Mouse (Mus musculus): ENCODE results near the gene Mmp25.

The Mmp25 gene

DNA sequence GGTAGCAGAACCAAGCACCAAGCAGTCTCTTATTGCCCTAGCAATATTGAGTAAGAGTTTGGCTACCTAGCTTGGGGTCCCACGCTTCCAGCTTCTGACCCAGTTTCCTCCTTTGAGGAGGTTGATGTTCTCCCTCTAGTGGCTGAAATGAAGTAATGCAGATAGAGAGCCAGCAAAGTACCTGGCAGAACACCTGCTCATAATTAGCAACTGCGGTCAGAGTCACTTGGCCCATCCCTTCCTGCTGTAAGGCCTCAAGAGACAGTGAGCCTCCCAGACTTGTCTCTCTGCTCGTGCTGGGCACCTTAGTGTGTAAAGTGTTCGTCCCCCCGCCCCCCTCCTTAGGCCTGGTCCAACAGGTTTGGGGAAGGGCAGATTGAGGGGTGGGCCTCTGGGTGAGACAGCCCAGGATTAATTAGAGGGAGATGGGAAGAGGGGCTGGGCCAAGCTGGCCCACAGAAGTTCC is 19.5 kb upstream of the Mmp25 start:
- no peak for DNase-seq (ENCODE audit: low read depth)

DNA sequence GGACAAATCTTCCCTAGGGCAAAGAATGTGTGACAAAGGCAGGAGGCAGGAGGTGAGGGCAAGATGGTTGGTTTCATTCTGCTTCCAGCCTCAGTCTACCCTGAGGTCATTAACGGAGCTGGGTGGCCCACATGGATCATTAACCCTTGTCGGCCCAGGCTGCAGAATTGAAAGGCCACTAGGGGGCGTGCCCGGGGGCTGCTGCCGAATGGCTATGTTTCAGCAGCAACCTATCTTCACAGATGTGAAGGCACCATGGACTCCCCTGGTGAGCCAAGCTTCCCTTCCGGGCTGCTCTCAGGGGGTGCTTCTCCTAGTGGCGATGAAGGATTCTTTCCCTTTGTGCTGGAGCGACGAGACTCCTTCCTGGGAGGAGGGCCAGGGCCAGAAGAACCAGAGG is 16.4 kb upstream of the Mmp25 start:
- DNase-seq (ENCODE audit: low read depth): no peak

DNA sequence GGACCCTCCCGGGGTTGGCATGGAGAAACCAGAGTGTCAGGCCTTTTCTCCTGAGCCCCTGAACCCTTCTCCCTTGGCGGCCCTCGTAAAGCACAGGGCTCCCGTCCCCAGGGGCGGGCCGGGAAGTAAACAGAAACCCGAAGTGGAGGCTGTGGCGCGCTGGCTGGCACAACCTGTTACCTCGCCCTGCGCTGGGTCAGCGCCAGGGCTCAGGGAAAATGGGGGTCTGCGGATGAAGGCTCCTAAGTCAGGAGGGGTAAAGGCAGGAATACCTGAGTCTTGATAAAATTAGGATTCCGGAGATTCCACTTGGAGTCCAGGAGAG is 15.8 kb upstream of the Mmp25 start:
- DNase-seq (ENCODE audit: low read depth): no peak

DNA sequence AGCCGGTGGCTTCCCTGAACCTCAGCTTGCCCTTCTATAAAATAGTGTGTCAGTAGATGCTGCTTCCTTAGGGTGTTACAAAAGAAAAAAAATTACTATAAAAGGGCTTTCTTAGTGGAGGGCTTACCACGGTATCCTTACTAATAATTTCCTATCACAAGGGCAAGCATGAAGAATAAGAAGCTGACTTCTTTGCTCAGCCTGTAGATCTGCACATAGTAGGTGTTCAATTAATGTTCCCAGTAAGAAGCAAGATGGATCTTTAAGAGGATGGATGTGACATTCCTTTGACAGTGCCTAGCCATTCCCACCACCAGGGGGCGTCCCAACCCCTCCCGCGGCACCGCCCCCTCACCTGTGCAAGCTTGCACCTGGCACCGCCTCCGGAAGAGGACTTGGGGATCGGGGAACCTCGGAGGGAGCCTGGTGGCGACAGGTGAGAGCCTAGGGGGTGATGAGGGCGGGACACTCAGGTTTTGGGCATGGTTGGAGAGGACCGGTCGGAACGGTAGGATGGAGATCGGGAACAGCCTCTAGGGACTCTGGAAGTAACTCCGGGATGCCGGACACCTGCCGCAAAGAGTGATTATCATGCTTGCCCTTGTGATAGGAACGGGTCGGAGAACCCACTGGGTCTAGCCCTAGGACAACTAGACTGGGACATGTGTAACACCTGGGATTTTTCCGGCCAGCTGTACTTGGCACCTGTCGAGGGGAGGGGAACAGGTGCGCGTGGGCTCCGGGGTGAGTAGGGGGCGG is 15.2 kb upstream of the Mmp25 start, which contains the start of gene Bicdl2:
Gene Bicdl2, plus strand, starts transcription at position 390 of the 759 bp plus-strand sequence.
- no peak for DNase-seq (ENCODE audit: low read depth)

DNA sequence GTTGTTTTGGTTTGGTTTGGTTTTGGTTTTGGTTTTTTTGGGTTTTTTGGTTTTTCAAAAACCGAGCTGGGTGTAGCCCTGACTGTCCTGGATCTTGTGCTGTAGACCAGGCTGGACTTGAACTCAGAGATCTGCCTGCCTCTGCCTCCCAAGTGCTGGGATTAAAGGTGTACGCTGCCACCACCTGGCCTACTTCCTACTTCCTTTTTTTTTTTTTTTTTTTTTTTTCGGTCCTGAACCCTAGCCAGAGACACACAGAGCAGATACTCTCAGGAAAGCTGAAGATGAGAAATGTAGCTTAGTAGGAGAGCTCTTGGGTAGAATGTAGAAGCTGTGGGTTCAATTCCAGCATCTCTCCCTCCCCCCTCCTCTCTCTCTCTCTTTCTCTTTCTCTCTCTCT is 13.4 kb upstream of the Mmp25 start:
- DNase-seq (ENCODE audit: low read depth): no peak

DNA sequence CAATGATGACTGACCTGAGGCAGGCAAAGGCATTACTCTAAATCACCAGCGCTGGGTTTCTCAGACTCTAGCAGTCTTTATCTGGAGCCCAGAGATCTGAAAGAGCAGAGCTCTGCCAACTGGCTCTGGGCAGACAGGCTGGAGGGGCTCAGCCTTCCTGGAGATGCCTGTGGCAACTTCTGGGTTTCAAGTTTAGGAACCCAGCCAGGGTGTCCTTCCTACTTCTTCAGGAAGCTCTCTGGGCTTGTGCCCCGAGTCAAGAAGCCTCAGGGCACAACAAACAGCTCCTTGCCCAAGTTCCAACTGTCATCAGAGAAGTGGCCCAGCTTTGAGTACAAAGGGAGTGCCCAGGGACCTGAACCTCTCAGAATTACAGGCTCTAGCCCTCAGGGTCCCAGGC is 9.3 kb upstream of the Mmp25 start:
- DNase-seq (ENCODE audit: low read depth): no peak

DNA sequence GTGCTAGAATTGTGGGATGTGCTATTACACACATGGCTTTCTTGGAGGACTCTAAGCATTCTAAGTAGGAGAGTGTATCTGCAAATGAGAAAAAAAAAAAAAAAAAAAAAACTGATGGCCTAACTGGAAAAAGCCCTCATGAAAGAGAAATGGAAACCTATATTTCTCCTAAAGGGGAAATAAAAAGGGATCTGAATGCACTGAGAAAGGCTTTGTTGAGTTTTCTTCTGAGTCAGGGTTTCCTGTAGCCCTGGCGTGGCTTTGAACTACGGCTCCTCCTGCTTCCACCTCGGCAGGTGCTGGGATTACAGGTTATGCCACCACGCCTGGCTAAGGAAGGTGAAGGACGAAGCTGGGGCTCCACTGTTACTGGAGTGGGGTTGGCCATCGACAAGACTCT is 8.9 kb upstream of the Mmp25 start:
- DNase-seq (ENCODE audit: low read depth): no peak

DNA sequence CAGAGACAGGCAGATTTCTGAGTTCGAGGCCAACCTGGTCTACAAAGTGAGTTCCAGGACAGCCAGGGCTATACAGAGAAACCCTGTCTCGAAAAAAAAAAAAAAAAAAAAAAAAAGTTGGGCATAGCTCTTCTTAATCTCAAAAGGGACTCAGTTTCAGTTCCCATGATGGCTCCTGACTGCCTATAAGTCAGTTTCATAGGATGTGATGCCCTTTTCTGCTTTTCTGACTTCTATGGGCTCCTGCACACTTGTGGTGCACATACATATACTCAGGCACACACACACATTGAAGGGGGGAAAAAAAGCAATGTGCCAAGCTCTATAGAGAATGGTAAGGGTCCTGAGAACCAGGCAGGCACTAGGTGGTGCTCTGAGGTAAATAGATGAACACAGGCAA is 8.2 kb upstream of the Mmp25 start:
- DNase-seq (ENCODE audit: low read depth): no peak

DNA sequence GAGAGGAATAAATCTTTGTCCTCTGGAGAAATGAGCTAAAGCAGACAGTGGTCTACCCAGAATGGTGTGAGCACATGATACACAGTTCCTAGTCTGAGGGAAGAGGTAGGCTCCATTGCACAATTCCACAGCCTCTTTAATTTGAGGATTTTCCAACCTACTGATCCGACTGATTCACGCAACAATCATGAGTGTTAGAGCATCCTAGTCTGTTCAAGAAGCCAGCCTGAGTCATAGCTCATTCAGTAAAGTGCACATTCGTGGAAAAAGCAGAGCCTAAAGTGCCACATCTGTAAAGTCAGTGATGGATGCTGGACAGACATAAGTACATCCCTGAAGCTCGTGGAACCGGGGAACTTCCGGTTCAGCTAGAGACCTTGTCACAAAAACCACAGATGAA is 6.3 kb upstream of the Mmp25 start:
- no peak for DNase-seq (ENCODE audit: low read depth)

DNA sequence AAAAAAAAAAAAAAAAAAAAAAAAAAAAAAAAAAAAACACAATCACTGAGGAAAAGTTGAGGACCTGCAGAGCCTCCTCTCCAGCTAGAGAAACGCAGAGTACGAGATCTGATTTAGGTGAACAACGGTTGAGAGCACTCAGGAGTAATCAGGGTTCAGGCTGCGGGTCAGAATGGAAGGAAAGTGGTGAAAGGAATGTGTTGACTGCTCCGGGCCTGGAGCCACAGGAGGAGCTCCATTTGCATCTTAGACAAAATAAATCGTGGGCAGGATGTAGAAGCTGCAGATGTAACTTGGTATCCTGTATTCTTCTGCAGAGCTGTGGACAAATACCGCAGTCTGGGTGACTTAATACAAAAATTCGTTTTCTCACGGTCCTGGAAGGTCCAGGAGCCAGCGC is 817 bp upstream of the Mmp25 start:
- DNase-seq (ENCODE audit: low read depth): no peak

DNA sequence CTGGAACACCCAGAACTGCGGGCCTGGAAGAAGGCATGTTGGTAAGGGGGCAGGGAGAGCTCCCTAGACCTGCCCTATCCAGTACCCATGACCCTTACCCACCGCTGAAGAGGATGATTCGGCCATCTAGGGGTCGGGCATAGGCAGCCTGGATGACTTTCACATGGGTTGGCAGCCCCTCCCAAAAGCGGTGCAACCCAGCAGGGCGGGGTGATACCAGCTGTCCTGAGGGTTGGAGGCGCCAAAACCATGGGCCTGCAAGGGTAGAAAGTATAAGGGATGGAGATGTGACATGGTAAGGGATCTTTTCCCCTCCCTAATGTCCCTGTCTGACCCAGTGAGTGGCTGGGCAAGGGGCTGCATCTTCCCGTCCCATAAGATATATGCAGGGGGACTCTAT is 13.8 kb downstream of the Mmp25 start:
- DNase-seq (ENCODE audit: low read depth): no peak

DNA sequence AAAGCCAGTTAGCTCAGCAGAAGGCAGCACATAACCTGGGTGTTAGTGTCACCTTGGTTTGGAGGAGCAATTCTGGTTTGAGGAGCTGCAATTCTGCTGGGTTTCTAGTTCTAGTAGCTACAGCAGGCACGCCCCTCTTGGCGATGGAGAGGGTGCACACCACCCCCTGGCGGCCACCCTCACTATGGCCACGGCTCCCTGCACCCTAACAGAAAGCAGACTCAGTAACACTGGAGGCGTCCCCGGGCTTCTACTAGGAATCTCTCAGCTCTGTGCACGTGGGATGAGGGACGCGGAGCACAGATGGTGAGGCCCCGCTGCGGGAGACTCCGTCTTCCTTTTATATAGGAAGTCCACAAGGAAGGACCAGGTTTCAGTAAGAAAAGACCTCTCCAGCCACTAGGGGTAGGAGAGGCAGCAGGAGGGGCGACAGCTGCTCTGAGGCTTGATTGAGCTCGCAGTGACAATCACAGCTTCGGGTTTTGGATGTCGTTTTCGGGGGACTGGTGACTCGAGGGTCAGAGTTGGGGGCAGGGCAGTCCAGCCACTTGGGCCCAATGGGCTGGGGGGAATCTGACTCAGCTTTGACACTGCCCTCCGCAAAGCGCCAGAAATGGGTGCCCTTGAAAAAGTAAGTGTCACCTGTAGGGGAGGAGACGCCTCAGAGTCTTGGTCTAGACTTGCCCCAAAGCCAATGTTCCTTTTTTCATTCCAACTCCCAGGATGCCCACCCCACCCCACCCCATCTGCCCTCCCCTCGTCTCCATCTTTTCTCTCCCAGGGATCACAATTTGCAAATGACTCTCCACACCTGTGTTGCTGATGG is 14.7 kb downstream of the Mmp25 start:
- peak; percentile 40 for DNase-seq (ENCODE audit: low read depth)

DNA sequence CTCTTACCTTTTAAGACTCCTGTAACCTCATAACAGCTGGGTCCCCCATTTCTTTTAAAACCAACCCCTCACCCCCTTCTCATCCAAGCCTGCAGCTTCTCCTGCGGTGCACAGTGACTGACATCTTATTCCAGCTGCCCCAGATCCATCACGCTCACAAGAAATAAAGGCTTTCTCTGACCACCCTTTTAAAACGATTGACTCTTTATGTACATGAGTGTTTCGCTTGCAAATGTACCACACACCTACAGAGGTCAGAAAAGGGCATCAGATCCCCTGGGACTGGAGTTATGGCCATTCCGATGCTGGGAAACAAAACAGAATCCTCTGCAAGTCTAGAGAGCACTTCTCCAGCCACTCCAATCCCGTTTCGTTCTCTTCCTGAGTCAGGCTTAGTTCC is 17.3 kb downstream of the Mmp25 start:
- DNase-seq (ENCODE audit: low read depth): no peak

DNA sequence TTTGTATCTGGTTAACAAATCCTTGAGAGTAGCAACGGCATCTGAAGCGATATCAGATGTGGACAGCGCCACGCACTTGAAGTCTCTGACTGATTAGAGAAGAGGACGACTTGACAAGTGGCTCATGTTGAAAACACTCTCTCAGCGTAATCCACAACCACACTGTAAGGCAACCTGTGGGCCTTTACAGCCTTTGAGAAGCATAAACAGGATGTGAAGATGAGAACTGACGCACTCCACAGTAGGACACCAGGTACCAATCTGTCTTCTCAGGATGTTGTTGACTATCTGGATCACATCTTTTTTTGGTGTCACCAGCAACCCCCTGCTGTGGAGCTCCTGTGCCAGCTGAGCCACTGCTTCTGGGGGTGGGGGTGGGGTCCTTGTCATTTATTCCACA is 24.7 kb downstream of the Mmp25 start:
- no peak for DNase-seq (ENCODE audit: low read depth)

DNA sequence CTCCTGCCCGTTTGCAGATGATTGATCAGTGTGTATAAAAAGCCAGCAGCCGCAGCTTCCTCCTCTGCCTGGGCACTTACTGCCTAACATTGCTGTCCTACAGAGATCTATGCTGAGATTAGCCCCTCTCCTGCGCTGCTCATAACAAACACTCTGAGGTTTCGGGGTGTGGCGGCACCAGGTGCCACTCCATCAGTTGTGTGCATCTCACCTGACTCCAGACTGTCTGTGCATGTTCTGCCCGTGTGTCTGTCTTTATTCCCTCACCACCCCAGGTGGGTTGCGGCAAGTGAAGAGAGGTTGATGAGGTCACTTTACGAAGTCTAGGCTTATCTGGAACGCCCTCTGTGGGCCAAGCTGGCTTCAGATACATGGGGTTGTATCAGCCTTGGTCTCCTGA is 28.0 kb downstream of the Mmp25 start:
- no peak for DNase-seq (ENCODE audit: low read depth)

DNA sequence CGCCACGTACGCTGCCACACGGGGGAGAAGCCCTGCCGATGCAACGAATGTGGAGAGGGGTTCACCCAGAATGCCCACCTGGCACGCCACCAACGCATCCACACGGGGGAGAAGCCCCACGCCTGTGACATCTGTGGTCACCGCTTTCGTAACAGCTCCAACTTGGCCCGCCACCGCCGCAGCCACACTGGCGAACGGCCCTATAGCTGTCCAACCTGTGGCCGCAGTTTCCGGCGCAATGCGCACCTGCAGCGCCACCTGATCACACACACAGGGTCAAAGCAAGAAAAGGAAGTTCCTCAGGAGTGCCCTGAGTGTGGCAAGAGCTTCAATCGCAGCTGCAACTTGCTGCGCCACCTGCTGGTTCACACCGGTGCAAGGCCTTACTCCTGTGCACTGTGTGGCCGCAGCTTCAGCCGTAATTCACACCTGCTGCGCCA is 34.7 kb downstream of the Mmp25 start:
- DNase-seq (ENCODE audit: low read depth): no peak

DNA sequence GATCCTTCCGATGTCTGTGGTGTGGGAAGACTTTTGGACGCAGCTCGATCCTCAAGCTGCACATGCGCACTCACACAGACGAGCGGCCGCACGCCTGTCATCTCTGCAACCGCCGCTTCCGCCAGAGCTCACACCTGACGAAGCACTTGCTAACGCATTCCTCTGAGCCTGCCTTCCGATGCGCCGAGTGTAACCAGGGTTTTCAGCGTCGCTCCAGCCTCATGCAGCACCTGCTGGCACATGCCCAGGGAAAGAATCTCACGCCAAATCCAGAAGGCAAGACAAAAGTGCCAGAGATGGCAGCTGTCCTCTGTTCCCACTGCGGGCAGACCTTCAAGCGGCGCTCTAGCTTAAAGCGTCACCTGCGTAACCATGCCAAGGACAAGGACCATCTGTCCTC is 35.5 kb downstream of the Mmp25 start:
- no peak for DNase-seq (ENCODE audit: low read depth)

DNA sequence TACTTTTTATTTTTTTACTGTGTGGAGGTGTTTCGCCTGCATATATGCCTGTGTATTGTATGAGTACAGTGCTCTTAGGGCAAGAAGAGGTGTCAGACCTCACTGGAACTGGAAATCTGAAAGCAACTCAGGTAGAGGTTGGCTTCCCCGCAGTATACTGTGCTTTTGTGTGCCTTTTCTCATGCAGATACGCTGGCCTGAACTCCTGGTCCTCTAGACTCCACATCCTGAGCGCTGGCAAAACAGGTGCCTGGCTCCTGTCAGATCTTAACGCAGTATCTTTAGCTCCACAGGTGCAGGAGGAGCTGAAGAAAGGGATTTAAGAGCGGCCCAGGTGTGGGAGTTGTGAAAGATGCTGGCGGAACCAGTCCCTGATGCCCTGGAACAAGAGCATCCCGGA is 39.9 kb downstream of the Mmp25 start:
- DNase-seq (ENCODE audit: low read depth): no peak

DNA sequence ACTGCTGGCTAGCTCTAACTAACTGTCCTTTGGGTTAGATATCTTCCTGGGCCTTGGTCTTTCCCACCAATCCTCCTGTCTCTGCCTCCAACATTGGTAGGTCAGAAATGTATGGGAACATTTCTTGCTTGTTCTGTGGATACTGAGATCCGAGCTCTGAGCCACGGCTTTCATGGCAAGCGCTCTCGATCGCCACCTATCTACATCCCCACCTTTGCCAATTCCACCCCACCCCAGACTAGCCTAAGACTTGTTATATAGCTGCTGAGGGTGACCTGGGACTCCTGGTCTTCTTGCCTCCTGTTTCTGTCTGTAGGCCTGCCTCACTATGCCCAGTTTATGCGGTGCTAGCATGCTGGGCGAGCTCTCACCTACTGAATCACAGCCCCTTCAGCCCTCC is 40.7 kb downstream of the Mmp25 start:
- no peak for DNase-seq (ENCODE audit: low read depth)

DNA sequence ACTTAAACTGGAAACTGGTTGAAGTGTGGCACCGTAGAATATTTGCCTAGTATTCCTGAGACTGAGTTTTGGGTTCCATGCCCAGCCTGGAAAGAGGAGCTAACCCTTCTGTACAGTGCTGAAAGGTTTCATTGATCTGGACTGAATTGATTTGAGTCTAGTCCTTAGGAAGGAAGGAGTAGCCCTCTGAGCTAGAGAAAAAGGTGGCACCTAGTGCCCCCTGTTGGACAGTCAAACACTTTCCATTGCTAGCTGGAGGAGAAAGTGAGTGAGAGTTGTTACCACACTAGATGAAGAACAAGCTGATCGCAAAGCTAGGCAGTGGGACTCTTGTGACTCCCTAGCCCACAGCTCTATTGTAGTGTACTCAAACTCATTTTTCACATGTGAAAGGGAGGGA is 41.5 kb downstream of the Mmp25 start:
- DNase-seq (ENCODE audit: low read depth): peak; percentile 35

DNA sequence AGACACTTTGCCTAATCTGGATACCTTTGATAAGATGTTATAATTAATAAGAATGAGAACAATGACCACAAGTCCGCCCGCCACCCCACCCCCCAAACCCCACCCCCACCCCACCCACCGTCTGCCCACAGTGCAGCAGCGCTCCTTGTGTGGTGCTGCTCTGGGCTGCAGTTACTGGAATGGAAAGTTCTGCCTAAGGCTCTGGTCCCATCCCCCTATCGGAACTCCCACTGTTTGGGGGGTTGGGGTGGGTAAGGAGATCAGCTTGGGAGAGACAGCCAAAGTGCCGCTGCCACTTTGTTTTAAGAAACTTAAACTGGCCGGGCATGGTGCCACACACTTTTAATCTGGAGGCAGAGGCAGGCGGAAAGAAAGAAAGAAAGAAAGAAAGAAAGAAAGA is 42.0 kb downstream of the Mmp25 start:
- DNase-seq (ENCODE audit: low read depth): no peak

DNA sequence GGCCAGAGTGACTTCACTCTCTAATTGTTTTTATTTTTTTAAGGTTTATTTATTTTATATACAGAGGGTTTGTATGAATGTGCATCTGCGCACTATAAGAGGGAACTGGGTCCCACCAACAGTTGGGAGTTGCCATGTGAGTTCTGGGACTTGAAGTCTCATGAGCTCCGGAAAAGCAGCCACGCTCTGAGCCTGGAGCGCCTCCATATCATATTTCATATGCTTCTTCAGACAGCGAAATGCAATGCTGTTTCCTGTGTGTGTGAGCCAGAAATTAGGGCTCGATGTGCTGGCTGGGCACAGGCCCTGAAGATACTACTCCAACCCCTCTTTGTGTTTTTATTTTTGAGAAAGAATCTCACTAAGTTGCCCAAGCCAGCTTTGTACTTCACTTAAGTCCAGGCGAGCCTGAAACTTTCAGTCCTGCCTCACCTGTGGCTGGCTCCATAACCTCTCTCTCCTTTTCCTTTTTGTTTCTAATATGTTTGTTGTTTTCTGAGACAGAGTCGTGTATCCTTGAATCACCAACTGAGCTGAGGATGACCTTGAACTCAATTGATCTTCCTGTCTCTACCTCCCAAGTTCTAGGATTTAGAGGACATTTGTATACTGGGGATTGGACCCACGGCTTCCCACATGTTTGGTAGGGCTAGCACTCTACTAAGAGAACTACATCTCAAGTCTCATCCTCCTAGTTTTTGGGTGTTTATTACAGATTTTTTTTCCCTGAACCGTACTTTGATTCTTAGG is 43.1 kb downstream of the Mmp25 start:
- DNase-seq (ENCODE audit: low read depth): no peak
